Mouse (Mus musculus): ENCODE results near the gene Elk3. TPM values are rescaled to one million over a fixed set of nuclear protein-coding genes. Genes with fewer than 3 reads are reported as not detected.

Gene Elk3
- polyA plus RNA-seq, 1 experiment from 2014 or later: 4.3 TPM

DNA sequence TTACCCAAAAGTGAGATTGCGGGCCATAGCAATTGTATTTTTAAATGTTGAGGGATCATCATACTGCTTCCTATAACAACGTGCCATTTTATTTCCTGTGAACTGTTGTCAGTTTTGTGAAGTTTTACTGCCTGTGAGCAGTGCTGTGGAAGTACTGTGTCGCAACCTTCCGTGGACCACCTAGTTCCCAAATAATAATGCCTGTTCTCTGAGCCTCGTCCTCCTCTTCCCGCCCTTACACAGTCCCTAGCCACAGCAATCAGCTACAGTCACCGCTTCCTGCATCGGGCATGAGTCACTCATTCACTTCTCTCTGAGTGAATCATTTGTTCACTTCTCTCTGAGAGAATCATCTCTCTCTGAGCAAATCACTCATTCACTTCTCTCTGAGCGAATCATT, 76.2 kb downstream of the Elk3 start:
- Histone ChIP-seq H3K4me3 (replicated peaks) (no peak overlapping the region), H3K9me3 (replicated peaks) (no peaks in the 10 kb centered on the region), H3K4me1 (replicated peaks) (no peaks in the 10 kb centered on the region), H3K4me2 (no peak overlapping the region), H3K27me3 (no peaks in the 10 kb centered on the region), H3K36me3 (replicated peaks) (peaks cover 84% of the 10 kb centered on the region), H3K9ac (no peak overlapping the region), H3K27ac (replicated peaks) (no peak overlapping the region)
- ATAC-seq (ENCODE audit: insufficient read depth): no peak
- WGBS (ENCODE audit: insufficient replicate concordance): 82% methylated on average over 9 of the region's 9 CpGs

DNA sequence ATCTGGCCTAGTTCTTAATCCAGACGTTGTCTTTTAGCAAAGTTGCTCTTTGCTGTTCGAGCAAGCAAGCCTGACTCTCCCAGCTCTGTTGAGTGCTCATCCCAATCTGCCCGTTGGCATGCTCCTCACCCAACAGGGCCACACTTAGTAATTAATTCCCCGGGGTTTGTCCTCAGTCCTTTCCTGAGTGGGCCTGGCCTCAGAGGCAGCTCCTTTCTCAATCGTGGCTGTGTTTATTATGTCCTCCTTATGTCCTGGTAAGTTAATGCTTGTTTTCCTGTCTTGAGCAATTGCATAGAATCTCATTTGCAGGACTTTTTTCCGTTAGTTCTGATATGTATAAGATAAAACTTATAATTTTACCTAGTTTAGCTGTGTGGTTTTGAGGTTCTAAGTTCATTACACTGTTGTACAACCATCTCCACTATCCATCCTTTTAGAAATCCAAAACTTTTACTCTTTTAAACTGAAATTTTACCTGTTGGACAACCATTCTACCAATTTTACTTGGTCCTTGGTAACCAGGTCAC, 77.2 kb downstream of the Elk3 start:
- no peak for ATAC-seq (ENCODE audit: insufficient read depth)
- 78% methylated on average over 6 of the region's 6 CpGs for WGBS (ENCODE audit: insufficient replicate concordance)
- Histone ChIP-seq H3K4me3 (replicated peaks) (no peak overlapping the region), H3K9me3 (replicated peaks) (no peaks in the 10 kb centered on the region), H3K36me3 (replicated peaks) (peaks cover 79% of the 10 kb centered on the region), H3K4me2 (no peak overlapping the region), H3K27me3 (no peaks in the 10 kb centered on the region), H3K27ac (replicated peaks) (no peak overlapping the region), H3K4me1 (replicated peaks) (no peaks in the 10 kb centered on the region), H3K9ac (no peak overlapping the region)

DNA sequence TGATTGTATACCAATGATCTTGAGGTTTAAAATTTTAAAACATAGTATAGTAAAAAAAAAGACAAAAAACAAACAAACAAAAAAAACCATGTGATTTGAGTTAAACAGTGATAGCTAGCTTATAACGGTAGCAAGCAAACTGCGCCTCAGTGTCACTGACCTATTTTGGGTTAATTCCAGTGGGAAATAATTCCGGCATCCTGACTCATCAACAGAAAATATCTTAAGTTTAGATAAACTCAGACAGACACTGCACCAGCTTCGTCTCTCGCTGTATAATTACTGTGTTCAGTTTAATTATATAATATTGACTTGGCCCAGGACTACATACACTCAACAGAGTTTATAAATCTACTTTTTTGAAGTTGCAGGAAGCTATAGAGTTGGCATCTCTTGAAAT, 79.0 kb downstream of the Elk3 start:
- 91% methylated on average over 5 of the region's 5 CpGs for WGBS (ENCODE audit: insufficient replicate concordance)
- H3K27me3 ChIP-seq: no peaks in the 10 kb centered on the region
- peaks cover 74% of the 10 kb centered on the region for H3K36me3 ChIP-seq (replicated peaks)
- no peaks in the 10 kb centered on the region for H3K4me1 ChIP-seq (replicated peaks)
- H3K4me3 ChIP-seq (replicated peaks): no peak overlapping the region
- no peak overlapping the region for H3K27ac ChIP-seq (replicated peaks)
- no peak overlapping the region for H3K4me2 ChIP-seq
- no peak overlapping the region for H3K9ac ChIP-seq
- ATAC-seq (ENCODE audit: insufficient read depth): no peak
- no peaks in the 10 kb centered on the region for H3K9me3 ChIP-seq (replicated peaks)

DNA sequence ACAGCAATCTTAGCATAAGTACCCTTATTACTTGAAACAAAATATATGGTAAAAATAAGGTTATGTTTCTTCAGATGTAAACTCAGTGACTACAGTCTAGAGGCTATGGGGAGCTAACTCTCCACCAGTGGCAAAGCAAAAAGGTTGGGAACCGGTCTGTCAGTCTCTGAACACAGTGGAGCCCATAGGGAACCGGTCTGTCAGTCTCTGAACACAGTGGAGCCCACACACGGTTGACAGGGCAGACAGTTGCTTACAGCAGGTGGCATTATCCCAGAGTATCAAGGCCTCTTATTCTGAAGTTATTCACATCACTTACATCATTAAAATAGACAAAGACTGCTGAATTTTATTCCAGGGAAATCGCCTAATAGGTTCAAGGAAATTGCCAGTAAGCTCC, 79.4 kb downstream of the Elk3 start:
- Histone ChIP-seq H3K4me1 (replicated peaks) (no peaks in the 10 kb centered on the region), H3K27me3 (no peaks in the 10 kb centered on the region), H3K9ac (no peak overlapping the region), H3K27ac (replicated peaks) (no peak overlapping the region), H3K4me2 (no peak overlapping the region), H3K36me3 (replicated peaks) (peaks cover 76% of the 10 kb centered on the region), H3K4me3 (replicated peaks) (no peak overlapping the region), H3K9me3 (replicated peaks) (no peaks in the 10 kb centered on the region)
- 80% methylated on average over 4 of the region's 4 CpGs for WGBS (ENCODE audit: insufficient replicate concordance)
- ATAC-seq (ENCODE audit: insufficient read depth): no peak

DNA sequence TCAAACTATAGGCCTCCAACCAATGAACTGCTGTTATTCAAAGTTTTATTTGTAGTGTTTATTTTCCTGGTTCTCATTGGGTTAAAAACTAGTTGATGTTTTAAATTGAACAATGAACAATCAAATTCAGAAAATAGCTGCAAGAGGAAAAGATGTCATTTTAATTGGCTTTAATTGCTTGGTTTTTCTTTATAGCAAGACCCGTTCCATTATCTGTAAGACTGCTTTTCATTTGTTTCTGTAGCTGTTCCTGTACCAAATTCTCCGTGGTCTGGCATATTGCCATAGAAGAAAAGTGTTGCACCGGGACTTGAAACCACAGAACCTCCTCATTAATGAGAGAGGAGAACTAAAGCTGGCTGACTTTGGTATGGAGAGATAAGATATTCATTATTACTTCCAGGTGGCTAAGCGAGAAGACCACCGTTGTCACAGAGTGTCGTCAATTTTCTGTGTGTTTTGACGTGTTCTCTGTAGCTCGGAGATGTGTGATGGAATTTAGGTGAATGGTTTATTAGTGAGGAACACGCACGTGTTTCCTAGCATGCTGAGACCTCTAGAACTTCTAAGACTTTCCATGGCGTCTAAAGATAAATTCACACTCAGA, 82.4 kb downstream of the Elk3 start:
- no peak overlapping the region for H3K4me3 ChIP-seq (replicated peaks)
- H3K9ac ChIP-seq: no peak overlapping the region
- H3K4me1 ChIP-seq (replicated peaks): 0 out of 2 replicates have a peak, but pooled peaks cover 4% of the 10 kb centered on the region
- ATAC-seq (ENCODE audit: insufficient read depth): no peak
- no peak overlapping the region for H3K27ac ChIP-seq (replicated peaks)
- WGBS (ENCODE audit: insufficient replicate concordance): 40% methylated on average over 11 of the region's 11 CpGs
- no peaks in the 10 kb centered on the region for H3K9me3 ChIP-seq (replicated peaks)
- H3K4me2 ChIP-seq: no peak overlapping the region
- peaks cover 66% of the 10 kb centered on the region for H3K36me3 ChIP-seq (replicated peaks)
- no peaks in the 10 kb centered on the region for H3K27me3 ChIP-seq

DNA sequence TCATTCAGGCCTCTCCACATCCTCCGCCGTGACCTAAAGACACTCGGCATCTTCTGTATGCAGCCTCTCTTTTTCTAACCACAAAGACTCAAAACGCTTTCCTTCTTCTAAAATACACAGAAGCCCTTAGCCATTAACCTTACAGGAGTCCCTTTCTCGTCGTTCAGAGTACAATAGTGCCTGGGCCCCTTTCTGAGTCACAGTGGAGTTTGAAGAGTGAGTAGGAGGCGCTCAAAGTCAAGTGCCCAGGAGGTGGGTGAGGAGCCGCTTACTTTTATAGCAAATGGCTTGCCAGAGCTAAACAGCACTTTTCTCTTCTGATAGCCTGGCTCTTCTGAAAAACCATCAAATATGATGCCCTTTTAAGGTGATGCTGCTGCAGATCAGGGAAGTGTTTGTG, 83.0 kb downstream of the Elk3 start:
- no peak overlapping the region for H3K4me3 ChIP-seq (replicated peaks)
- 0 out of 2 replicates have a peak, but pooled peaks cover 4% of the 10 kb centered on the region for H3K4me1 ChIP-seq (replicated peaks)
- ATAC-seq (ENCODE audit: insufficient read depth): no peak
- 60% methylated on average over 8 of the region's 8 CpGs for WGBS (ENCODE audit: insufficient replicate concordance)
- no peak overlapping the region for H3K9ac ChIP-seq
- peaks cover 62% of the 10 kb centered on the region for H3K36me3 ChIP-seq (replicated peaks)
- no peak overlapping the region for H3K4me2 ChIP-seq
- H3K27me3 ChIP-seq: no peaks in the 10 kb centered on the region
- H3K27ac ChIP-seq (replicated peaks): no peak overlapping the region
- H3K9me3 ChIP-seq (replicated peaks): no peaks in the 10 kb centered on the region

DNA sequence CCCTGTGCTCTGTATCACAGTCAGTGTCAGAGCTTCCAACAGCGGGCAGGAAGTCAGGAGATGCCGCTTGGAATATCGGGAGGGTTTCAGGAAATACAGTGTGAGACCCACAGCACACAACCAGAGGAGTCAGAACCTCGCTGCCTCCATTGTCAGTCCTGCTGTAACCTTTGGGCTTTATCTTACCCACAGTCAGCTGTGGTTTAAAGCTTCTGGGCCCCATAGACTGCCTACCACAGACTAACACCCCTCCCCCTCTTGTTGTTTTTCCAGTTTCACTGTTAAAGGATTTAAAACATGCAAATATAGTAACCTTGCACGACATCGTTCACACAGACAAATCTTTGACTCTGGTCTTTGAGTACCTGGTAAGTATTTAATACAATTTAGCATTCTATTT, 85.2 kb downstream of the Elk3 start:
- no peak for ATAC-seq (ENCODE audit: insufficient read depth)
- H3K36me3 ChIP-seq (replicated peaks): peaks cover 45% of the 10 kb centered on the region

DNA sequence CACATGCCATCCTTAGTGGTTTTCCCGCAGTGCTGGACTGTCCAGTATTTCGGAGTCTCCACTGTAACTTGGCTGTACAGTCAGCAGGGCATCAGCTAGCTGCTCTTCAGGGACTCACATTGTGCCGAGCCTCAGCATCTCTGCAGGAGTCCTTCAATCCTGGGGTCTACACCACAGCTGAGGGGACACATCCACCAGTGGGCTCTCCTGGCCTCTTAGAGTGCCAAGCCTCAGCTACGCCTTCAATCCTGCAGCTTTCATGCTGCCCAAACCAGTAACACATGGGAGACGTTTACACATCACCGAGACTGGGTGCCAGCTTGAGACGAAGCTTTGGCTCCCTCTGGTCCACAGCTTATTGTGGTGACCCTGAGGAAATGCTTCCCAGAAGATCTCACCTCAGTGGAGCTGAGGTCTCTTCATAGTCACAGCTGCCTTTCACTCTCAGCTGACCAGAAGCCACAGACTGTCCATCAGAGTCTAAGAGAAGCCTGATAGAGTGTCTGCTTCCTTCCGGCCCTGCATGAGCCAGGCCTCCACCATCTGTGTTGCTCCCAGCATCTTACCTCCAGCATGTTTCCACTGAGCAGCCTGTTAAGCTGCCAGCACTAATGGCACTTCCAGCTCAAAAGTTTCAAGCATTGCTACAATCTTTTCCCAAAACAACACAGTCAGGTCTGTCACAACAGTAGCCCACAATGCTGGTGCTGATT, 95.7 kb downstream of the Elk3 start:
- no peak overlapping the region for H3K27ac ChIP-seq (replicated peaks)
- no peak overlapping the region for H3K9ac ChIP-seq
- H3K9me3 ChIP-seq (replicated peaks): no peaks in the 10 kb centered on the region
- H3K27me3 ChIP-seq: no peaks in the 10 kb centered on the region
- H3K4me1 ChIP-seq (replicated peaks): peaks cover 19% of the 10 kb centered on the region
- WGBS (ENCODE audit: insufficient replicate concordance): 84% methylated on average over 8 of the region's 8 CpGs
- no peak for ATAC-seq (ENCODE audit: insufficient read depth)
- peaks cover 68% of the 10 kb centered on the region for H3K36me3 ChIP-seq (replicated peaks)
- H3K4me3 ChIP-seq (replicated peaks): no peak overlapping the region
- no peak overlapping the region for H3K4me2 ChIP-seq

More for the DNA sequence above, 85.2 kb downstream of the Elk3 start:
- Histone ChIP-seq H3K27me3 (no peaks in the 10 kb centered on the region), H3K4me2 (no peak overlapping the region), H3K4me1 (replicated peaks) (0 out of 2 replicates have a peak, but pooled peaks cover 4% of the 10 kb centered on the region), H3K4me3 (replicated peaks) (no peak overlapping the region), H3K9me3 (replicated peaks) (no peaks in the 10 kb centered on the region), H3K9ac (no peak overlapping the region), H3K27ac (replicated peaks) (no peak overlapping the region)
- 63% methylated on average over 6 of the region's 6 CpGs for WGBS (ENCODE audit: insufficient replicate concordance)

DNA sequence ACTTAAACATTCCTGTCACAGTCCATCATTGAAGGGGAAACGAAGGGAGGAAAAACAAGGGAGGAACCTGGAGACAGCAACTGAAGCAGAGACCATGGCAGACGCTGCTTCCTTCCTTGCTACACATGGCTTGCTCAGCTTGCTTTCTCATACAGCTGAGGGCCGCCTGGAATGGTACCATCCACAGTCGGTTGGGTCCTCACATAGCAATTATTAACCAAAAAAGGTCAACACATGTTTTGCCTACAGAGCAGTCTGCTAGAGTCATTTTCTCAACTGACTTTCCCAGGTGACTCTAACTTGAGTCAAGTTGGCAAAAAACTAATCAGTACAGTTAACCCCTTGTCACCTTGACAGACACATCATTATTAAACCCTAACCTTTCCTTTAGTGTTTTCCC, 96.7 kb downstream of the Elk3 start:
- 57% methylated on average over 4 of the region's 4 CpGs for WGBS (ENCODE audit: insufficient replicate concordance)
- H3K9ac ChIP-seq: no peak overlapping the region
- no peak for ATAC-seq (ENCODE audit: insufficient read depth)
- H3K27ac ChIP-seq (replicated peaks): no peak overlapping the region
- no peaks in the 10 kb centered on the region for H3K9me3 ChIP-seq (replicated peaks)
- no peak overlapping the region for H3K4me2 ChIP-seq
- peaks cover 67% of the 10 kb centered on the region for H3K36me3 ChIP-seq (replicated peaks)
- no peak overlapping the region for H3K4me3 ChIP-seq (replicated peaks)
- H3K4me1 ChIP-seq (replicated peaks): peaks cover 19% of the 10 kb centered on the region
- H3K27me3 ChIP-seq: no peaks in the 10 kb centered on the region

DNA sequence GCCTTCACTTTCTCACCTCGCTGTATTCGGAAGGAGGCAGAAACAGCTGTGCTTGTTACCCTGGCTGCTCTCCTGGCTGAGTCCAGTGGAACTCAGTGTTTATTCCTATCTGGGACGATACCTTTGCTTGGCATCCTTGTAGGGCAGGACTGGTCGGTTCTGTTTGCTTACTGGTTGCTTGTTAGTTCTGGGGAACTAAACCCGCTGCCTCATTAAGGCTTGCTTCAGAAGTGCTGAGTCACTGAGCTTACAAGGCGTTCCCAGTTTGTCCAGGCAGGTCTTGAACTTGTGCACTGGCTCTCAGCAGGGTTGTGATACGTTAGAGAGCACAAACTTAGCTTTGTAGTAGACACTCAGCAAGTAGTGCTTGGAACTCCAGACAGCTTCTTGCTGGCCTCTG, 97.6 kb downstream of the Elk3 start:
- no peak overlapping the region for H3K4me3 ChIP-seq (replicated peaks)
- H3K27ac ChIP-seq (replicated peaks): no peak overlapping the region
- H3K36me3 ChIP-seq (replicated peaks): peaks cover 65% of the 10 kb centered on the region
- WGBS (ENCODE audit: insufficient replicate concordance): 73% methylated on average over 7 of the region's 7 CpGs
- H3K4me2 ChIP-seq: no peak overlapping the region
- no peak for ATAC-seq (ENCODE audit: insufficient read depth)
- H3K27me3 ChIP-seq: no peaks in the 10 kb centered on the region
- H3K9me3 ChIP-seq (replicated peaks): no peaks in the 10 kb centered on the region
- H3K4me1 ChIP-seq (replicated peaks): peaks cover 19% of the 10 kb centered on the region
- no peak overlapping the region for H3K9ac ChIP-seq

DNA sequence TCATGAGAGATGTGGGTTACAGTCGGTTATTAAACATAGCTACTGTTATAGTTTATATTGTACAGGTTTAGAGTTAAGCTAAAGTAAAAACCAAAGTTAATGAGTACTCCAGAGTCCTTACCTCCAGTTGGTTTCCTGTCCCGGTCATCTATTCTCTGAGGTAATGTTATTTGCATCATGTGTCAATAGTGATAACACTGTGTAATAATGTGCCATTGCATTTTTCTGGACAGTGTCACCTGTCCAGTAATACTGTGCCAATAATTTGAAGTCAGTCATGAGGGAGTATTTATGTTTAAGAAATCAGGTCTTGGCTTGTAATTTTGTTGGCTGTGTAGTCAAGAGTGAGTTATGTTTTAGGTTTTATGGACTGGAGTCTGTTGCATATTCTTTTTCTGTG, 98.2 kb downstream of the Elk3 start:
- peaks cover 62% of the 10 kb centered on the region for H3K36me3 ChIP-seq (replicated peaks)
- H3K27me3 ChIP-seq: no peaks in the 10 kb centered on the region
- 83% methylated on average over 2 of the region's 2 CpGs for WGBS (ENCODE audit: insufficient replicate concordance)
- no peak overlapping the region for H3K27ac ChIP-seq (replicated peaks)
- H3K4me3 ChIP-seq (replicated peaks): no peak overlapping the region
- H3K4me2 ChIP-seq: no peak overlapping the region
- H3K4me1 ChIP-seq (replicated peaks): peaks cover 19% of the 10 kb centered on the region
- no peaks in the 10 kb centered on the region for H3K9me3 ChIP-seq (replicated peaks)
- no peak overlapping the region for H3K9ac ChIP-seq
- no peak for ATAC-seq (ENCODE audit: insufficient read depth)

Measured in liver, embryonic 15.5 days (tissue).